Mouse (Mus musculus) heart, postnatal 0 days (tissue): ENCODE measurements around the gene Btbd18. TPM values are rescaled to one million over a fixed set of nuclear protein-coding genes. Genes with fewer than 3 reads are reported as not detected.
A peak's percentile ranks its signal among the peaks of the same experiment; 100 is the strongest.

Source experiments
- ATAC-seq: fragments of 200-750 bp; cut with Nextera tagmentation; 2 replicates; pipeline ENCODE4 v1.8.0; 2017; ENCODE audit warnings: low read depth, moderate number of reproducible peaks, moderate library complexity; ENCODE audit not compliant: insufficient read depth
- DNase-seq: peaks from one replicate; pipeline ENCODE4 v3.0.0-alpha.2; 2016; ENCODE audit warnings: low spot score
- H3K27ac ChIP-seq: fragments of 300-500 bp; sonication (generic); 2 replicates; pipeline ENCODE4 v1.5.1; 2014; ENCODE audit warnings: low read depth, mild to moderate bottlenecking
- H3K27me3 ChIP-seq: fragments of 300-500 bp; sonication (generic); 2 replicates; pipeline ENCODE4 v1.6.1; 2014; ENCODE audit warnings: low read length, mixed read lengths; ENCODE audit not compliant: control insufficient read depth, insufficient read depth
- H3K36me3 ChIP-seq: fragments of 300-500 bp; sonication (generic); replicated peaks from 2 replicates; pipeline ENCODE4 v1.6.1; 2014; ENCODE audit warnings: low read length, mixed read lengths; ENCODE audit not compliant: control insufficient read depth, insufficient read depth
- H3K4me1 ChIP-seq: fragments of 300-500 bp; sonication (generic); 2 replicates; pipeline ENCODE4 v1.6.1; 2014; ENCODE audit warnings: antibody characterized with exemption; ENCODE audit not compliant: control insufficient read depth, insufficient read depth
- H3K4me2 ChIP-seq: fragments of 300-500 bp; sonication (generic); 2 replicates; pipeline ENCODE4 v1.6.1; 2014; ENCODE audit warnings: low read depth, mild to moderate bottlenecking, low read length, moderate library complexity
- H3K4me3 ChIP-seq: fragments of 300-500 bp; sonication (generic); 2 replicates; pipeline ENCODE4 v1.5.1; 2014; ENCODE audit warnings: low read depth, low read length
- H3K9ac ChIP-seq: fragments of 300-500 bp; sonication (generic); replicated peaks from 2 replicates; pipeline ENCODE4 v1.6.1; 2014; ENCODE audit warnings: low read depth, low read length, mixed read lengths
- H3K9me3 ChIP-seq: fragments of 300-500 bp; sonication (generic); replicated peaks from 2 replicates; pipeline ENCODE4 v1.6.1; 2016; ENCODE audit warnings: low read length; ENCODE audit not compliant: control insufficient read depth
- CTCF ChIP-seq: IDR thresholded peaks from 2 replicates; pipeline ENCODE4 v1.5.1; 2016; ENCODE audit warnings: antibody characterized with exemption, control low read depth, low read depth
- EP300 ChIP-seq: IDR thresholded peaks from 2 replicates; pipeline ENCODE4 v1.6.1; 2016; ENCODE audit warnings: antibody characterized with exemption, low read depth
- WGBS: fragments of 180-500 bp; shearing (Covaris S2); extraction: QIAGEN DNeasy Blood & Tissue Kit; methylation state at CpG from one replicate; pipeline ENCODE4 v1.1.7; 2014; 5-methylcytosine and 5-hydroxymethylcytosine counted together
- polyA plus RNA-seq: library from polyadenylated mRNA; unstranded; fragments of >200 nt; fragmentation: Nextera tagmentation; extraction: Ambion mirVana; gene quantifications from 2 replicates; pipeline ENCODE4 v1.2.1, GENCODE M21; 2015
- total RNA-seq: library from RNA; depleted of rRNA; stranded (reverse); fragments of >200 nt; gene quantifications from 2 replicates; pipeline ENCODE4 v1.2.3, GENCODE M21; 2014; ENCODE audit warnings: low replicate concordance

Btbd18 gene
- total and polyA plus RNA-seq, 2 experiments from 2014 or later, result 0.05 TPM; not detected in 1

DNA sequence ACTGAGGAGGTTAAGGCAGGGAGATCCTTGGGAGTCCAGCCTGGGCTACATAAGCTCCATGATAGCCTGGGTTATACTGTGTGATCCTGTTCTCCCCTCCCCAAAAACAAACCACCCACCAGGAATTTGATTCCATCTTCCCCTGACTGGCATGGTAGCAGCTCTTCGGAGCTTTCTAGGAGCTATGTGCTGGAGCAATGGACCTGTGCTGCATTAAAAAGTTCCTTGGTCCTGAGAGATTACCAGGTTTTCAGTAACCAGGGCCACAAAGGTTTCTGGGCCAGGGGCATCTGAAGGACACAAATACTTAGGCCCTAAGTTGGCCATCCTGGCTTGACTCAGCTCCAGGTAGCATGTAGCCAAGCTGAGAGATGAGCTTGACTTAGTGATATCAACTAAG lies 26.9 kb upstream of the Btbd18 start:
- Histone ChIP-seq H3K4me3 (no peak overlapping the region), H3K27ac (peak overlapping the region; percentile 97), H3K4me1 (peaks cover 65% of the 10 kb centered on the region), H3K27me3 (no peaks in the 10 kb centered on the region), H3K36me3 (0 out of 2 replicates have a peak, but pooled peaks cover 4% of the 10 kb centered on the region), H3K9ac (no peak overlapping the region), H3K9me3 (no peaks in the 10 kb centered on the region), H3K4me2 (no peak overlapping the region)
- no peak for ATAC-seq
- WGBS, result 89% methylated on average over 1 of the region's 1 CpGs
- no peak for DNase-seq
- TF ChIP-seq EP300 (no peak), CTCF (no peak)

DNA sequence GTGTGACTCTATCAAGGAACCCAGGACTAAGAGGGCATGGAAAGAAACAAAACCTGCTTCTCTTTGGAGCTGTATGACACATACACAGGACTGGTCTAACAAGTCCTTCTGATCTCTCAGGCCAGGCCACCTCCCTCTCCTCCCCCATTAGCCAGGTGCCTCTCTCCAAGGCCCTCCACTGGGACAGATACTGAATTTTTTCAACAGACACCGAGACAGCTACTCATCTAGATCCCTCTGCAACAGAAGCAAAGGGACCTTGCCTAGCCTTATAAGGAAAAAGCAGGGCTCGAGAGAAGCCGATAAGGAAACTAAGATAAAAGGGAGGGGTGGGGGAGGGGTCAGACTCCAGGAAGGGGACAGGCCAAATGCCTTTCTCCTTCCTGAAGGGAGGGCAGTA lies 25.9 kb upstream of the Btbd18 start:
- DNase-seq, result peak; percentile 45
- Histone ChIP-seq H3K4me3 (peak overlapping the region; percentile 1; the same call in 1 of the 2 replicates), H3K27me3 (no peaks in the 10 kb centered on the region), H3K36me3 (0 out of 2 replicates have a peak, but pooled peaks cover 4% of the 10 kb centered on the region), H3K9ac (no peak overlapping the region; the same call in 1 of the 2 replicates), H3K4me2 (peak overlapping the region; percentile 58), H3K27ac (peak overlapping the region; percentile 97), H3K9me3 (no peaks in the 10 kb centered on the region), H3K4me1 (peaks cover 69% of the 10 kb centered on the region)
- TF ChIP-seq EP300, result peak; percentile 49; the same call in 1 of the 2 replicates
- no peak for TF ChIP-seq CTCF
- 1% methylated on average over 3 of the region's 3 CpGs for WGBS
- ATAC-seq, result no peak

DNA sequence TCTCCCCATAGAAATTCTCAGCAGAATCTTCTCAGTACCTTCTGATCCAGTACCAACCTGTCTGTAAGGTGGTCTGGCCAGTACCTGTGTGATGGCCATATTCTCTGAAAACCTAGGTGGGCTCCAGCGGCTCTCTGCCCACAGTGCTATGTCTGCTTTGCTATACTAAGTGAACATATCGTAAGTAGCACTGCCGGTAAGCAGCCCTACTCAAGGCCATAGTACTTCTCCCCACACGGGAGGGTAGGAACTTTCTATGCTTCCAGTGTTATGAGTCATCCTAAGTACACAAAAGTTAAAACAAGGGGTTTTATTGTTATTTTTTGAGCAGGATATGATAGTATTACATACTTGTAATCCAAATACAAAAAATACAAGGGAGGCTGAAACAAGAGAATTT lies 24.9 kb upstream of the Btbd18 start:
- 13% methylated on average over 4 of the region's 4 CpGs for WGBS
- Histone ChIP-seq H3K27ac (peak overlapping the region; percentile 97), H3K9me3 (no peaks in the 10 kb centered on the region), H3K4me1 (peaks cover 73% of the 10 kb centered on the region), H3K36me3 (0 out of 2 replicates have a peak, but pooled peaks cover 2% of the 10 kb centered on the region), H3K4me3 (peak overlapping the region; percentile 16), H3K9ac (peak overlapping the region; percentile 43), H3K27me3 (no peaks in the 10 kb centered on the region), H3K4me2 (peak overlapping the region; percentile 58)
- ATAC-seq (no peak), DNase-seq (peak; percentile 32)
- no peak for TF ChIP-seq CTCF
- no peak for TF ChIP-seq EP300

DNA sequence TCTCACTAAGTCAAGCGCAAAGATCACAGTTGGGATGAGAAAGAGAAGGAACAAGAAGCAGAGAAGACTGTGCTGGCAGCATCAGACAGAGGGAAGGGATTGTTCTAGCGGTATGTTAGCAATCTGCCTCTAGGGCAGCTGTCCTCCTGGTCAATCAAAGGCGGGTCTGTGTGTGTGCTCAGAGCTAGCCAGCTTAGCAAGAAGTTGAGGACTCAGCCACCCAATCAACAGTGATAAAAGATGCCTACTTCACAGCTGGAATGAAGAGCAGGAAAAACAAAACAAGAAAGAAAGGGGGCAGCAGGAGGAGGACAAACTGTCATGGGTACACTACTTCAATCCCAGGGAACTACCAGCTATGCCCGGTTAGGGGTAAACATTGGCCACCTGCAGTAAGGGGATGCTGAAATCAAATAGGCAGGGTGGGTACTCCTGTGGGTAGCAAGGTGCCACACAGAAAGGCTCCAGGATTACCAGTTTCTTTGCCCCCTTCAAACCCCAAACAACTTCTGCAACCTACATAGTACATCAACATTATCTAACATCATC lies 23.9 kb upstream of the Btbd18 start:
- H3K27ac ChIP-seq, result peak overlapping the region; percentile 97
- H3K4me2 ChIP-seq, result peak overlapping the region; percentile 58
- 11% methylated on average over 4 of the region's 4 CpGs for WGBS
- no peaks in the 10 kb centered on the region for H3K9me3 ChIP-seq
- DNase-seq (peak; percentile 27), ATAC-seq (no peak)
- peaks cover 81% of the 10 kb centered on the region for H3K4me1 ChIP-seq
- TF ChIP-seq CTCF (no peak), EP300 (no peak)
- H3K36me3 ChIP-seq, result 0 out of 2 replicates have a peak, but pooled peaks cover 2% of the 10 kb centered on the region
- peak overlapping the region; percentile 43; the same call in 1 of the 2 replicates for H3K9ac ChIP-seq
- H3K27me3 ChIP-seq, result no peaks in the 10 kb centered on the region
- peak overlapping the region; percentile 16 for H3K4me3 ChIP-seq

DNA sequence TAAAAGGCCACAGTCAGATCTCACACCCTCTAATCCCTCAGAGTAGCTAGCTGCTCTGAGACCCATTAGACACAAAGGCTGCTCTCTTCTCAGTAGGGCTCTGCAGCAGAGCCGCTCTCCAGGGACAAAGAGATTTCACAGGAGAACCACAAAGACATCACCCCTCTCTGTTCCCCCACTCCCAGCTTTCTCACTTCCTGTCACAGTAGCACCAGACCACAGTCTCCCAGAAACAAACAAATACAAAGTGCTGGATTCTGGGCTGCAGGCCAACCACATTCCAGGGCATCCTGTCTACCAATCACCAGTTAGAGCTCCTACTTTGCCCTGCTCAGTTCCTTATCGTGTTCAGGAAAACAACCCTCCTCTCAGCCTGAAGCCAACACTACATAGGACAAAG lies 23.3 kb upstream of the Btbd18 start:
- Histone ChIP-seq H3K4me3 (peak overlapping the region; percentile 16; the same call in 1 of the 2 replicates), H3K4me1 (peaks cover 87% of the 10 kb centered on the region), H3K9me3 (no peaks in the 10 kb centered on the region), H3K36me3 (0 out of 2 replicates have a peak, but pooled peaks cover 4% of the 10 kb centered on the region), H3K27me3 (no peaks in the 10 kb centered on the region), H3K27ac (peak overlapping the region; percentile 97), H3K4me2 (peak overlapping the region; percentile 58), H3K9ac (peak overlapping the region; percentile 50; the same call in 1 of the 2 replicates)
- ATAC-seq (peak; percentile 96), DNase-seq (peak; percentile 98)
- TF ChIP-seq EP300 (peak; percentile 85), CTCF (no peak)
- WGBS, result 0% methylated on average over 2 of the region's 2 CpGs
